Mouse (Mus musculus): ENCODE data around the gene Gm597.

Gene Gm597

DNA sequence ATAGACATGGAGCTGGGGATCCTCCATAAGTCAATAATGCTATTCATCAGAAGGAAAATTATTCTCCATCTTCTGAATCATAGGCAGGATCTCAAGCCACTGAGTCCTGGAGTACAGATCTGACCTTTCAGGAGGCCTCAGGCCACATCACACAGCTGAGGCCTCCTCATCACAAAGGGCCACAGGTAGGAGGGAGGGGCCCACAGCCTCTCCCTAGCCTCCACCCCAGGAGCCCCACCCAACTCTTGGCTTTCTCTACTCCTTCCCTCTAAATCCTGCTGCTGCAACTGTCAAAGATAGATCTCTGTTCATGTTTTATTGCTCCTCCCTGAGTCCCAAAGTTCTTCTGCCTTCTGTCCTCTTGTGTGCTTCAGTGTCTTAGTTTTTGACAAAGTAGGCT lies at the start of gene Gm597:
Gene Gm597, minus strand, starts transcription at position 101 of the 400 bp plus-strand sequence.
- in situ Hi-C loops (cut with MboI, MseI), result no loop called here

- in situ Hi-C loops (cut with MboI, MseI), result no loop called here
Observed at GRCm38 (mm10) chr1:28807689-28808088, 27.6 kb upstream of the Gm597 start.

DNA sequence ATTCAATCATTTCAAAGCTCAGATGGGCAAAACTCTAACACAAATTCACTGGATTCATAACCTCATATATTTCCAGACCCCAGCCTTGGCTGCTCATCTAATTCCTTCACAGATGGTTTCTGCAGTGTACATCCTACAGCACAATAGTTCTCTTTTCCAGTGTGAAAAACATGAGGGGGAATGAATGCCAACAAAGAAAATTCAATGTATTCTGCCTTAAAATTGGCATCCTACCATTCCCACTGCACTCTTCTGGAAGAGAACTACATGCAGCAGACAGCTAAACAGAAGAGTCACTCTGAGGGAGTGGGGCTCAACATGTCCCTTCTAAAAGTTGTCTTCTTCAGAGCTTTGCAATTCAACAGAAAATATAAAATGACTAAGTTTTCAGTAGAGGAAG lies 26.6 kb upstream of the Gm597 start:
- in situ Hi-C loops (cut with MboI, MseI), result no loop called here

DNA sequence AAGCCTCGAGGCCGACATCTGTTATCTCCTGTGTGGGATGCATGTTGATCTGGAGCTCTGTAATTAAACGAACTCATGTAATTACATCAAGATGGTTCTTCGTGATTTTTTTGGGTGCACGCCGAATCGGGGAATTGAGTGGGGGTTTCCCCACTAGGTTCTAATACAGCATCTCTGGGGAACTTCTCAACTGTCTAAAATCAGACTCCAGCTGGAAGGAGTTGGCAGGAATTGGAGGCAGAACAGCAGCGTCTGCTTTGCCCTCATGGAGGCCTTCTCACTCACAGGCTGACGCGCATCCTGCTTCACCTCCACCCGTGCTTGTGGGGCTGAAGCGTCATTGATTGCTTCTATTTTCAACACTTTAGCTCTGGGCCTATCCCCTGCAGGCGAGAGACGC lies 20.8 kb upstream of the Gm597 start:
- in situ Hi-C loops (cut with MboI, MseI), result no loop called here

Data from T-helper 2 cell (primary cell).